Mouse (Mus musculus): Measurements from ENCODE around the gene Dnmt3b.
"Not testable (repeated sequence)": the region's sequence is repeated elsewhere in the genome, so short reads cannot be mapped to it uniquely, and the experiment has no call there.

Gene Dnmt3b

GRCm38 (mm10) chr2:153633259-153633658 lies 16.0 kb upstream of the Dnmt3b start:
- no peak for DNase-seq (ENCODE audit: low read depth, low spot score)

DNA sequence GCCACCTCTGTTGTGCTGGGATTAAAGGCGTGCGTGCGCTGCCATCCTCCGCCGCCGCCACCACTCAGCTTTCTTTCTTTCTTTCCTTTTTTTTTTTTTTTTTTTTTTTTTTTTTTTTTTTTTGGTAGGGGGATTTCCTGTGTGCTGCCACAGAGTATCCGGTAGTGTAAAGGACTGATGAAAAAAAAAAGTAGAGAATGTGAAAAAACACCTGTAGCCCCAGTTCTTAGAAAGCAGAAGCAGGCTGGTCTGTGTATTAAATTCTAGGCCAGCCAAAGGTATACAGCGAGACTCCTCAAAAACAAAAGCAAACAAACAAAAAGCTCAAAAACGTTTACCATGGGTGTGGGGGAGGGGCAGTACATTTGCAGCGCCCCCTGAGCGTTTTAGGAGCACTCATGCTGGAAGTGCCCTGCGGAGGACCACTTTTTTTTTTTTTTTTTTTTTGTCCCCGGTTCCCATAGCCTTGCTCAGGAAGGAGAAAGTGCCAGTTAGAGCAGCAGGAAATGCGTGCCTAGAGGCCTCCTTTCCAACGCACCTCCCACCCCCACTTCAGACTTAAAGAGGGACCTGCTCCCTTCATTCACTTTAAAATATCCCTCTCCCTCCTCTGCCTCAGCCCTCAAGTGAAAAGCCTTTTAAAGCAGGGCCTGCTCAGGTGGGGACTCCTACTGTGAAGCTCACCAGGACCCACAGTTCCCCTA lies 10.1 kb upstream of the Dnmt3b start:
- DNase-seq (ENCODE audit: low read depth, low spot score) = no peak

GRCm38 (mm10) chr2:153642496-153642895 lies 6.8 kb upstream of the Dnmt3b start:
- no peak for DNase-seq (ENCODE audit: low read depth, low spot score)

- DNase-seq (ENCODE audit: low read depth, low spot score) = no peak
Measured at GRCm38 (mm10) chr2:153642999-153643398, 6.3 kb upstream of the Dnmt3b start.

DNA sequence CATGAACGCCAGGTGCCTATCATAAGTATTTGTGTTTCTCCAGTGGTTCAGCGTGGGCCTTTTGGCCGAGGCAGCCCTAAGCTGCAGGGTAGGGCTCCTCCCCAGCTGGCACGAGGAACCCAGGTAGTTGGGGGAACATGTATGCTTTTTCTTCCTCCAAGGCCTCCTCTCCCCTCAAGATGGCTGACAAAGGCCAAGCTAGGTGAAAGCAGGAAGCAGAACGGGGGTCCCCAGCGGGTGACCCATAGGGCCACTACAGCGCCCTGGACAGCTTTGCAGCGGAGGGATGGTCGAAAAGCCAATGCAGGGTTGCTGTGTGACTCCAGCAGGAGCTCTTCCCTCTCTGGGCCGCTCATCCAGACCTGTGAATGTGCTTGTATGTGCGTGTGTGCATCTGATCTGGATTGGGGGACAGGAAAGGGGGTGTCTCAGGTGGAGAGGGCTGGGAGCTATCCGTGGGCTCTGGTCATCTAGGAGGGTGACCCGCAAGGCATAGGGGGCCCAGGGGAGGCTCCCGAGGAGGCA lies 415 bp upstream of the Dnmt3b start:
- DNase-seq (ENCODE audit: low read depth, low spot score) = no peak

GRCm38 (mm10) chr2:153650014-153650687 lies 901 bp downstream of the Dnmt3b start:
- no peak for DNase-seq (ENCODE audit: low read depth, low spot score)

DNA sequence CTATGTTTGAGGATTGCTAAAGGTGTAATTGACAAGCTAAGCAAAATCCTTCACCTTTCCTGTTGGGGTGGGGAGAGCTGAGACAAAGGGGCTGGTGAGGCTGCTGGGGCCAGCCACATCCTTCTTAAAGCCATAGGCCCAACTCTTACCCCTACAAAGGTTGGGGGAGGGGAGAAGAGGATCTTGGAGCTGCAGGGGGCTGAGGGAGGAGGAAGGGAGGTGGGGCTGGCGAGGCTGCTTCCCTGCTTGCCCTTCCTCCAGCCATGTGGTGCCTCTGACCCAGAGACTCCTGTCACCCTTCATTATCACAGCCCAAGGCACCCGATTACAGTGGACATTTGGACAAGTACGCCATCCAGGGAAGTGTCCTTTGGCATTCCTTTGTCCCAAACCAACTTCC lies 2.4 kb downstream of the Dnmt3b start:
- DNase-seq (ENCODE audit: low read depth, low spot score) = no peak

GRCm38 (mm10) chr2:153657659-153658058 lies 8.4 kb downstream of the Dnmt3b start:
- DNase-seq (ENCODE audit: low read depth, low spot score) = not testable (repeated sequence)

DNA sequence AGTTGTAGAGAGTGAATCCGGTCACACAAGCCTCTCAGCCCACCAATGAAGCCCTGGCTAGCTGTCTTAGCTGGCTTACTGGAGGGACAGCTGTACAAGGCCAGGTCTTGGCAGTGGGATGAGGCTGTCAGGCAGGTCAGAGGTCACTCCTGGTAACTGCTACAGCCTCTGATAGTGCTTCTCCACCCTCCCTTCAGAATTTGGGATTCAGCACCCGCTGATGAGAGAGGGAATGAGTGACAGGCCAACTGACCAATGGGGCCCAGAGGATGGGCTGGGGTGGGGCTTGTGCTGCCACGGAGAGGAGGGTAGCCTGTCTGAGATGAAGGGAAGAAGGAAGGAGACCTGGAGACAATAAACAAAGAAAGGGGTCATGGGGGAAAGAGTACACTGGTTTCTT lies 11.4 kb downstream of the Dnmt3b start:
- no peak for DNase-seq (ENCODE audit: low read depth, low spot score)

DNA sequence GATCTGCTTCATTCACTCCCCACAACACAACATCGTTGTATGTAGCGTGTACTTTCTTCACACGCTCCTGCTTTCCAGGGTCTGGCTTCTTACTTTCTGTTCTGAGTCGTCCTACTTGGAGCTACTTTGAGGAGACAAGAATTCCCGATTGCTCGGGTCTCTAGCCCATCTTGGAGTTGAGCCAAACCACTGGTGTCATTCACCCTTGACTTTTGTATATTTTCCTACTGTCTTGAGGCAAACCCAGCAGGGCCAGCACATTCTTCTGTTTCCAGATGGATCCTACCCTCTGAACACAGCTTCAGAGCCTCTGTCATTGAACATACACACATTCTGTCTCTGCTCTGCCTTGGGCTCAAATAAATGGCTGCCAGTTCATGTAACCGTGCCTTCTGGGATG lies 16.2 kb downstream of the Dnmt3b start:
- DNase-seq (ENCODE audit: low read depth, low spot score) = no peak

DNA sequence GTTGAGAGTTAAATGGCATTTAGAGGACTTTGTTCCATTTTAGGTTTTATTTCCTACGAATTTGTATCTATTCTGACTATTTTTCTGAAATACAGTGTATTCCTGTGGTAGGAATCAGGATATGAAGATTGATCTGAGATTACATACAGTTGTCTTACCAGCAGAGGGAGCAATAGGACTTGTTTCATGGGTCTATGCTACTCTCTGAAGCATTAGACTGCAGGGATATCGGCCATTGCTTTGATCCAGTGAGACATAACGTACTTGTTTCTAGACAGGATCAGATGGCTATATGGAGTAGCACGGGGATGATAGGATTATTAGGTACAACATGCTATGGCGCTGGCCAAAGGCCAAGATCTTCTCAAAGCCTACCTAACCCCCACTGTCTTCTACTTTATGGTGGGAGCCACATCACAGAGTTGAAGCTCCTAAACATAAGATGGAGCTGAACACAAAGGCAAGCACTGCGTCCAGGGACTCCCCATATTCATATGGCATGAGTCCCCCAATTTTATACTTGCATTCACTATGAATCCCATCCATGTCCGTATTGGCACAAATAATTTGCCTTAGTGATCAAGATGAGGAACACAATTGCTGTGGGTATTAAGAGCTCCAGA lies 19.6 kb downstream of the Dnmt3b start:
- peak; percentile 84 for DNase-seq (ENCODE audit: low read depth, low spot score)

DNA sequence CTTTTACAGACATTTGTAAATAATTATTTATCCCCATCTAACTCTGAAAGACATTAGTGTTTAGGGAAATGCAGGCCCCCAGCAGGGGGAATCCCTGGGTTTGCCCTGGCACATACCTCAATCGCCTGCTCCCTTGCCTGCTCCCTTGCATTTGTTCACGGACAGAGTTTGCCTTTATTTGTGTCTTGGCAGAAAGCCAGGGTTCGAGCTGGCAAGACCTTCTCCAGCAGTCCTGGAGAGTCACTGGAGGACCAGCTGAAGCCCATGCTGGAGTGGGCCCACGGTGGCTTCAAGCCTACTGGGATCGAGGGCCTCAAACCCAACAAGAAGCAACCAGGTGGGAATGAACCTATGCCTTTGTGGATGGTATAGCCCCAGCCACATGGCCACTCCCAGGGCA lies 20.9 kb downstream of the Dnmt3b start:
- DNase-seq (ENCODE audit: low read depth, low spot score) = peak; percentile 11

DNA sequence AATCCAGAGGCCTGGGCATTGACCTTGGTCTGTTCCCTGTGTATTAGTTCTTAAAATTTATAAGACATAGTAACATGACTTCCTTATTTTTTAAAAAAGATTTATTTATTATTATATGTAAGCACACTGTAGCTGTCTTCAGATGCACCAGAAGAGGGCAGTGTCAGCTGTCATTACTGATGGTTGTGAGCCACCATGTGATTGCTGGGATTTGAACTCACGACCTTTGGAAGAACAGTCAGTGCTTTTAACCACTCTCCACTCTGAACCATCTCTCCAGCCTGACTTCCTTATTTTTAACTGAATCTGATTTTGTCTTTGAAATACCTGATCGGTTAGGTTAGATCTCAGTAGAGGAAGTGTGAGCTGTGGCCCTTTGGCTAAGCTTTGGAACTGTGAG lies 23.4 kb downstream of the Dnmt3b start:
- DNase-seq (ENCODE audit: low read depth, low spot score) = no peak

DNA sequence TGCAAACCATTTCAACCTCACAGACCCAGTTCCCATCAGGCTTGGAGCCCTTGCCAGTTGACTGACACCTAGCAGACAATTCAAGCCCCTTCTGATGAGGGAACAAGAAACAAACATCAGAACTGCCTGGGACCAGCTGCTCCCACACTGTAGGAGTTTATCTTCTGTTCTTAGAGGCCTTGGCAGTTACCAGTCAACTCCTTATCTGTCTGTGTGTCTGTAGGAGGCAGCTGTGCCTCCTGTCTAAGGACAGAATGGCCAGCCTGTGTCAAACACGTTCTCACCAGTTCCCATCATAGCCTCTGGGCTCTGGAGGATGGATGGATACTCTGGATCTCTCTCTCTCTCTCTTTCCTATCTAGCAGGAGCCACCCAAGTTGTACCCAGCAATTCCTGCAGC lies 26.1 kb downstream of the Dnmt3b start:
- not testable (repeated sequence) for DNase-seq (ENCODE audit: low read depth, low spot score)

- DNase-seq (ENCODE audit: low read depth, low spot score) = no peak
Measured at GRCm38 (mm10) chr2:153676944-153677343, 27.7 kb downstream of the Dnmt3b start.

- no peak for DNase-seq (ENCODE audit: low read depth, low spot score)
Measured at GRCm38 (mm10) chr2:153677550-153677949, 28.3 kb downstream of the Dnmt3b start.

GRCm38 (mm10) chr2:153679959-153680358 lies 30.7 kb downstream of the Dnmt3b start:
- DNase-seq (ENCODE audit: low read depth, low spot score) = peak; percentile 78

GRCm38 (mm10) chr2:153693413-153693812 lies 44.2 kb downstream of the Dnmt3b start:
- DNase-seq (ENCODE audit: low read depth, low spot score) = not testable (repeated sequence)

DNA sequence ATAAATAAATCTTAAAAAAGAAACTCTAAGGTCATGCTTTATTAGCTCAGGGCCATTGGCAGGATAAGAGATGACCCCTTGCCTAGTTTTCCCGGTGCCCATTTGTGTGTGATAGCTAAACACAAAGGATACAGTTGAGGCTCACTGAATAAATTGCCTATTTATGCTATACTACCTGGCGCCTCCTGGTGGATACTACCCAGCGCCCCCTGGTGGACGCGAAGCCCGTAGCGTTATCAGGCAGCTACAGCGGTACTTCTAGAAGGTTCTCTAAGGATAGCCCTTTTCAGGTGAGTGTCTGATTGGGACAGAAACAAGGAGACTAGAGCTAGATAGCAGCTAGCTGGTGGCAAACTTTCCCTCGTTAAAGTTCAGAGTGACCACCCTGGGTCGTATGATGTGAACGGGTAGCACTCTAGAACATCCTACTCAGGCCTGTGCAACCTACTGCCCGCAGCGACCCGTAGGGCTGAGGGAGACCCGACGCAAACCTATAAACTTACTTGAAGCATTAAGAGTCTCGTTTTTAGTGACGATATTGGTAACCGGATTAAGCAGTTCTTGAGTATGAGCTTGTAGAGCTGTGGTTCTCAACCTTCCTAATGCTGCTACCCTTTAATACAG lies 45.3 kb downstream of the Dnmt3b start:
- DNase-seq (ENCODE audit: low read depth, low spot score) = peak; percentile 24

GRCm38 (mm10) chr2:153696352-153696751 lies 47.1 kb downstream of the Dnmt3b start, which contains the start of gene Dnmt3c:
Gene Dnmt3c, plus strand, starts transcription at chr2:153696652.
- no peak for DNase-seq (ENCODE audit: low read depth, low spot score)

DNA sequence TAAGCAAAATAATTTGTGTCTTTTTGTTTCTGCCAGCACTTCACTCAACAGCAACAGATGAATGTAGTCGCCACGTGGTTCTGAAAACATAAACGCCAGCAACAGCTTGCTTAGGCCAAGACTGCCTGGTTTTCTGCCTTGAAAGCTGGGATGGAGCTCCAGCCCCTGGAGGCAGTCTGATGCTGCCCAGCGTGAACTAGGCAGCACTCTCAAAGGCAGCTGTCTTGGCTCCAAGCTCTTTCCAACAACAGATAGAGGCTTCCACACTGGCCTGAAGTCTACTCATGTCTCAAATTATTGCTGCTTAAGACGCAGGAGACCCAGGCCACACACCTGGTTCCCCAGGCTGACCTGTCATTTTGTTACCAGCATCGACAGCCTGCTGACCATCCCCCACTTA lies 54.1 kb downstream of the Dnmt3b start:
- no peak for DNase-seq (ENCODE audit: low read depth, low spot score)

DNA sequence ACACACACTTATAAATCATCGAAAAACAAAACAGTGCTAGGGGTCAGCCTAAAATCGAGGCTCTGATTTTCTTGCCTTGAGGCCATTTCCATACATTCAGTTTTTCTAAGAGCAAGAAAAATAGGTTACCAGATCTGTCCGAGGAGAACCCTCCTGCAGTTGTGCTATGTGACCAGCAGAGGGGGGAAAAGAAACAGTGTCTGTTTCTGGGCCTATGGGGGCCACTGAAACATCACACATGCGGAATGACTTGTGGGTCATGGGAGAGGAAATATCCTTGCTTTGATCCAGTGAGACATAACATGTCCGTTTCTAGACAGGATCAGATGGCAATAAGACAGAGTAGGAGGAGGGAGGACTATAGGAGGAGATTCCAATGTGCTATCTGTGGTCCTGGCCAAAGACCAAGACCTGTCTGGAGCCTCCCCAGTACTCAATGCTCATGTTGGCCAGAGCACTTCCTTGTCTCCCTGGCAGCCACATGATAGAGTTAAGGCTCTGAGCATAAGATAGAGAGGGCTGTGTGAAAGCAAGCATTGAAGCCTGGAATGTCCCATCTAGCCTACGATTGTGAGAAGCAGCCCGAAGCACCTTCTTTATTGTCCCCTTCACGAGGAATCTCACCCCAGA lies 61.6 kb downstream of the Dnmt3b start:
- peak; percentile 53 for DNase-seq (ENCODE audit: low read depth, low spot score)
